Mouse (Mus musculus) embryonic facial prominence, embryonic 12.5 days (tissue): ENCODE data around the gene Sppl2b. TPM values are rescaled to one million over a fixed set of nuclear protein-coding genes. Genes with fewer than 3 reads are reported as not detected.

Source experiments
- ATAC-seq: fragments of 200-750 bp; cut with Nextera tagmentation; 2 replicates; pipeline ENCODE4 v1.8.0; 2017; ENCODE audit not compliant: insufficient number of reproducible peaks, insufficient read depth, low FRiP score, low TSS enrichment
- H3K27ac ChIP-seq: fragments of 300-500 bp; sonication (generic); 2 replicates; pipeline ENCODE4 v1.5.1; 2016; ENCODE audit warnings: mild to moderate bottlenecking
- H3K27me3 ChIP-seq: fragments of 300-500 bp; sonication (generic); 2 replicates; pipeline ENCODE4 v1.6.1; 2016; ENCODE audit warnings: mild to moderate bottlenecking, moderate library complexity
- H3K36me3 ChIP-seq: fragments of 300-500 bp; sonication (generic); 2 replicates; pipeline ENCODE4 v1.6.1; 2016; ENCODE audit warnings: mild to moderate bottlenecking
- H3K4me1 ChIP-seq: fragments of 300-500 bp; sonication (generic); 2 replicates; pipeline ENCODE4 v1.6.1; 2016
- H3K4me2 ChIP-seq: fragments of 300-500 bp; sonication (generic); replicated peaks from 2 replicates; pipeline ENCODE4 v1.6.1; 2016; ENCODE audit warnings: mild to moderate bottlenecking, moderate library complexity
- H3K4me3 ChIP-seq: fragments of 300-500 bp; sonication (generic); 2 replicates; pipeline ENCODE4 v1.5.1; 2016; ENCODE audit warnings: mild to moderate bottlenecking
- H3K9ac ChIP-seq: fragments of 300-500 bp; sonication (generic); 2 replicates; pipeline ENCODE4 v1.6.1; 2016; ENCODE audit warnings: mild to moderate bottlenecking, moderate library complexity
- H3K9me3 ChIP-seq: fragments of 300-500 bp; sonication (generic); 2 replicates; pipeline ENCODE4 v1.6.1; 2016; ENCODE audit warnings: mild to moderate bottlenecking, moderate library complexity
- WGBS: fragments of 180-500 bp; shearing (Covaris S2); methylation state at CpG from one replicate; pipeline ENCODE4 v1.1.7; 2016; 5-methylcytosine and 5-hydroxymethylcytosine counted together
- polyA plus RNA-seq: library from polyadenylated mRNA; unstranded; fragments of >200 nt; fragmentation: Nextera tagmentation; extraction: Ambion mirVana; gene quantifications from 2 replicates; pipeline ENCODE4 v1.2.1, GENCODE M21; 2016

Gene Sppl2b
- polyA plus RNA-seq, 1 experiment from 2014 or later, result 53.0 TPM

GRCm38 (mm10) chr10:80838346-80838912 is 16.6 kb upstream of the Sppl2b start:
- Histone ChIP-seq H3K4me3 (no peak overlapping the region), H3K9ac (no peak overlapping the region), H3K4me2 (no peak overlapping the region), H3K9me3 (peaks cover 9% of the 10 kb centered on the region; the same call in 1 of the 2 replicates), H3K4me1 (0 out of 2 replicates have a peak, but pooled peaks cover 5% of the 10 kb centered on the region), H3K27ac (no peak overlapping the region), H3K27me3 (peaks cover 67% of the 10 kb centered on the region), H3K36me3 (no peaks in the 10 kb centered on the region)
- 61% methylated on average over 2 of the region's 2 CpGs for WGBS
- no peak for ATAC-seq

- 65% methylated on average over 6 of the region's 6 CpGs for WGBS
These were observed 15.2 kb upstream of the Sppl2b start for GRCm38 (mm10) chr10:80839848-80840247.

GRCm38 (mm10) chr10:80841685-80842084 is 13.4 kb upstream of the Sppl2b start:
- H3K4me2 ChIP-seq, result no peak overlapping the region
- no peaks in the 10 kb centered on the region for H3K9me3 ChIP-seq
- H3K27me3 ChIP-seq, result peaks cover 69% of the 10 kb centered on the region
- H3K4me3 ChIP-seq, result no peak overlapping the region
- H3K4me1 ChIP-seq, result peaks cover 14% of the 10 kb centered on the region
- no peak for ATAC-seq
- H3K27ac ChIP-seq, result no peak overlapping the region
- 68% methylated on average over 2 of the region's 2 CpGs for WGBS
- 0 out of 2 replicates have a peak overlapping the region, but pooled peaks have one; percentile 5 for H3K9ac ChIP-seq
- no peaks in the 10 kb centered on the region for H3K36me3 ChIP-seq

More at GRCm38 (mm10) chr10:80839848-80840247, 15.2 kb upstream of the Sppl2b start:
- no peaks in the 10 kb centered on the region for H3K36me3 ChIP-seq
- H3K4me1 ChIP-seq, result peaks cover 14% of the 10 kb centered on the region
- H3K9ac ChIP-seq, result no peak overlapping the region
- no peak overlapping the region for H3K27ac ChIP-seq
- ATAC-seq, result no peak
- no peak overlapping the region for H3K4me2 ChIP-seq
- peaks cover 2% of the 10 kb centered on the region; the same call in 1 of the 2 replicates for H3K9me3 ChIP-seq
- no peak overlapping the region for H3K4me3 ChIP-seq
- peaks cover 67% of the 10 kb centered on the region for H3K27me3 ChIP-seq

- Histone ChIP-seq H3K27ac (no peak overlapping the region), H3K4me3 (no peak overlapping the region), H3K9ac (no peak overlapping the region), H3K36me3 (no peaks in the 10 kb centered on the region), H3K4me2 (no peak overlapping the region), H3K4me1 (peaks cover 14% of the 10 kb centered on the region), H3K27me3 (peaks cover 62% of the 10 kb centered on the region), H3K9me3 (no peaks in the 10 kb centered on the region)
- WGBS, result 84% methylated on average over 15 of the region's 15 CpGs
- no peak for ATAC-seq
These were observed 12.7 kb upstream of the Sppl2b start for GRCm38 (mm10) chr10:80842334-80842733.

GRCm38 (mm10) chr10:80843087-80843930 is 11.8 kb upstream of the Sppl2b start:
- Histone ChIP-seq H3K36me3 (no peaks in the 10 kb centered on the region), H3K9me3 (no peaks in the 10 kb centered on the region), H3K4me1 (peaks cover 10% of the 10 kb centered on the region), H3K4me2 (peak overlapping the region; percentile 94), H3K27me3 (peaks cover 55% of the 10 kb centered on the region), H3K4me3 (peak overlapping the region; percentile 54), H3K27ac (no peak overlapping the region), H3K9ac (peak overlapping the region; percentile 65)
- 8% methylated on average over 32 of the region's 32 CpGs for WGBS
- ATAC-seq, result no peak

GRCm38 (mm10) chr10:80843931-80844547 is 11.0 kb upstream of the Sppl2b start, which contains the start of gene Lingo3:
Gene Lingo3 (minus strand): TSS chr10:80844039.
- peak within 1 kb of the TSS; percentile 94 for H3K4me2 ChIP-seq
- peaks cover 10% of the 10 kb centered on the region for H3K4me1 ChIP-seq
- H3K27me3 ChIP-seq, result peaks cover 52% of the 10 kb centered on the region
- H3K27ac ChIP-seq, result no peak within 1 kb of the TSS
- 3% methylated on average over 51 of the region's 51 CpGs for WGBS
- peak within 1 kb of the TSS; percentile 65 for H3K9ac ChIP-seq
- no peaks in the 10 kb centered on the region for H3K9me3 ChIP-seq
- H3K4me3 ChIP-seq, result peak within 1 kb of the TSS; percentile 54
- no peaks in the 10 kb centered on the region for H3K36me3 ChIP-seq
- no peak for ATAC-seq

- 62% methylated on average over 8 of the region's 8 CpGs for WGBS
- Histone ChIP-seq H3K4me1 (peaks cover 10% of the 10 kb centered on the region), H3K4me2 (no peak overlapping the region), H3K27ac (no peak overlapping the region), H3K9me3 (no peaks in the 10 kb centered on the region), H3K36me3 (0 out of 2 replicates have a peak, but pooled peaks cover 2% of the 10 kb centered on the region), H3K27me3 (peaks cover 52% of the 10 kb centered on the region), H3K9ac (no peak overlapping the region), H3K4me3 (no peak overlapping the region)
- no peak for ATAC-seq
These were observed 9.9 kb upstream of the Sppl2b start for GRCm38 (mm10) chr10:80845055-80845693.

- Histone ChIP-seq H3K4me2 (no peak overlapping the region), H3K4me3 (no peak overlapping the region), H3K27ac (no peak overlapping the region), H3K9me3 (no peaks in the 10 kb centered on the region), H3K9ac (no peak overlapping the region), H3K27me3 (peaks cover 52% of the 10 kb centered on the region), H3K36me3 (0 out of 2 replicates have a peak, but pooled peaks cover 2% of the 10 kb centered on the region), H3K4me1 (peaks cover 10% of the 10 kb centered on the region)
- WGBS, result 84% methylated on average over 12 of the region's 12 CpGs
- no peak for ATAC-seq
These were observed 9.3 kb upstream of the Sppl2b start for GRCm38 (mm10) chr10:80845732-80846131.

- peaks cover 10% of the 10 kb centered on the region for H3K4me1 ChIP-seq
- no peak overlapping the region for H3K4me3 ChIP-seq
- peaks cover 26% of the 10 kb centered on the region for H3K36me3 ChIP-seq
- no peak overlapping the region for H3K27ac ChIP-seq
- peaks cover 31% of the 10 kb centered on the region for H3K27me3 ChIP-seq
- WGBS, result 16% methylated on average over 10 of the region's 10 CpGs
- ATAC-seq, result no peak
- H3K4me2 ChIP-seq, result no peak overlapping the region
- no peaks in the 10 kb centered on the region for H3K9me3 ChIP-seq
- no peak overlapping the region for H3K9ac ChIP-seq
These were observed 6.5 kb upstream of the Sppl2b start for GRCm38 (mm10) chr10:80848571-80848970.

GRCm38 (mm10) chr10:80855749-80856073 is 636 bp downstream of the Sppl2b start:
- ATAC-seq, result no peak
- no peaks in the 10 kb centered on the region for H3K27me3 ChIP-seq
- 18% methylated on average over 11 of the region's 11 CpGs for WGBS
- H3K9ac ChIP-seq, result peak overlapping the region; percentile 84
- peaks cover 34% of the 10 kb centered on the region for H3K4me1 ChIP-seq
- no peaks in the 10 kb centered on the region for H3K9me3 ChIP-seq
- peaks cover 24% of the 10 kb centered on the region for H3K36me3 ChIP-seq
- H3K4me2 ChIP-seq, result peak overlapping the region; percentile 98
- H3K27ac ChIP-seq, result no peak overlapping the region
- H3K4me3 ChIP-seq, result peak overlapping the region; percentile 87

- Histone ChIP-seq H3K27me3 (no peaks in the 10 kb centered on the region), H3K4me1 (peaks cover 34% of the 10 kb centered on the region), H3K27ac (peak overlapping the region; percentile 38; the same call in 1 of the 2 replicates), H3K36me3 (peaks cover 19% of the 10 kb centered on the region), H3K4me3 (peak overlapping the region; percentile 87), H3K4me2 (peak overlapping the region; percentile 98), H3K9me3 (no peaks in the 10 kb centered on the region), H3K9ac (peak overlapping the region; percentile 84)
- no peak for ATAC-seq
- WGBS, result 51% methylated on average over 3 of the region's 3 CpGs
These were observed 1.2 kb downstream of the Sppl2b start for GRCm38 (mm10) chr10:80856267-80856666.
